Mouse (Mus musculus) spleen, adult 2 months (tissue): ENCODE results near the gene Khdc3. TPM values are rescaled to one million over a fixed set of nuclear protein-coding genes. Genes with fewer than 3 reads are reported as not detected.
"Not testable (repeated sequence)": the region's sequence is repeated elsewhere in the genome, so short reads cannot be mapped to it uniquely, and the experiment has no call there.

Experiments used
- DNase-seq, 2 experiments: peaks; one replicate each; pipeline versions ENCODE4 v3.0.0 to v3.0.0-alpha.2; 2012 to 2021; ENCODE audit warnings: low spot score in 2 of 2, low read depth in 1 of 2
- H3K27ac ChIP-seq: fragments of 200-500 bp; 2 replicates; pipeline ENCODE4 v1.5.1; 2012; ENCODE audit warnings: low read length, inconsistent platforms; ENCODE audit not compliant: insufficient read depth
- H3K27me3 ChIP-seq: fragments of 200-500 bp; 2 replicates; pipeline ENCODE4 v1.6.1; 2012; ENCODE audit warnings: mild to moderate bottlenecking, moderate library complexity, low read length, inconsistent platforms; ENCODE audit not compliant: control insufficient read depth, insufficient read depth
- H3K36me3 ChIP-seq: fragments of 200-500 bp; 2 replicates; pipeline ENCODE4 v1.6.1; 2012; ENCODE audit warnings: mild to moderate bottlenecking, low read length, inconsistent platforms; ENCODE audit not compliant: control insufficient read depth, insufficient read depth
- H3K4me1 ChIP-seq: fragments of 200-500 bp; 2 replicates; pipeline ENCODE4 v1.6.1; 2011; ENCODE audit warnings: inconsistent platforms; ENCODE audit not compliant: control insufficient read depth, insufficient read depth, insufficient read length
- H3K4me3 ChIP-seq: fragments of 200-500 bp; 2 replicates; pipeline ENCODE4 v1.5.1; 2011; ENCODE audit warnings: mild to moderate bottlenecking, inconsistent platforms; ENCODE audit not compliant: insufficient read depth, insufficient read length; ENCODE audit errors: extremely low read depth
- CTCF ChIP-seq: fragments of 200-500 bp; IDR thresholded peaks from 2 replicates; pipeline ENCODE4 v1.5.1; 2011; ENCODE audit warnings: mild to moderate bottlenecking, inconsistent platforms; ENCODE audit not compliant: insufficient read depth, insufficient read length, insufficient replicate concordance; ENCODE audit errors: extremely low read depth
- POLR2A ChIP-seq: fragments of 200-500 bp; IDR thresholded peaks from 2 replicates; pipeline ENCODE4 v1.6.1; 2011; ENCODE audit warnings: low read depth, low read length, inconsistent platforms
- WGBS: fragments of 180-500 bp; shearing (Covaris S2); methylation state at CpG from one replicate; pipeline ENCODE4 v1.1.7; 2018; 5-methylcytosine and 5-hydroxymethylcytosine counted together
- polyA plus RNA-seq: library from polyadenylated mRNA; depleted of rRNA; stranded (reverse); fragments of >200 nt; gene quantifications from 2 replicates; pipeline ENCODE4 v1.2.3, GENCODE M21; 2012

Khdc3 gene
- polyA plus RNA-seq, 1 experiment: 0.30 TPM

DNA sequence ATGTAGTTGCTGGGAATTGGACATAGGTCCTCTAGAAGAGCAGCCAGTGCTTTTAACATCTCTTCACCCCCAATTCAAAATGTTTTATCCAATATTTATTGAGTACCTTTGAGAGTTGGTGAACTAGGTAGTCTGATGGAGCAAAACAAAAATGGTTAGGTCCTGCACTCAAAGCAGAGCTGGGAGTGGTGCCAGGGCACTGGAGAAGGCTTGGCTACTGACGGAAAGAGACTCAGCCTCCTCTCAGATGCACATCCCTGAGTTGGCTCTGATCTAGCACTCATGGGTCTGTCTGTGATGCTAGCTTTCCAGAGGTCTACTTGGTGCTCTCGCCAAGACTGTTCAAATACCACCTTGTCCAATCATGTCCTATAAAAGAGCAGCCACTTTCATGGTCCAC, 3.7 kb upstream of the Khdc3 start:
- H3K27me3 ChIP-seq: peaks cover under 1% of the 10 kb centered on the region; the same call in 1 of the 2 replicates
- H3K27ac ChIP-seq: no peak overlapping the region
- no peak for DNase-seq
- peaks cover 5% of the 10 kb centered on the region for H3K36me3 ChIP-seq
- 0 out of 2 replicates have a peak, but pooled peaks cover under 1% of the 10 kb centered on the region for H3K4me1 ChIP-seq
- TF ChIP-seq POLR2A (no peak), CTCF (no peak)
- WGBS: 89% methylated on average over 2 of the region's 2 CpGs
- no peak overlapping the region for H3K4me3 ChIP-seq

DNA sequence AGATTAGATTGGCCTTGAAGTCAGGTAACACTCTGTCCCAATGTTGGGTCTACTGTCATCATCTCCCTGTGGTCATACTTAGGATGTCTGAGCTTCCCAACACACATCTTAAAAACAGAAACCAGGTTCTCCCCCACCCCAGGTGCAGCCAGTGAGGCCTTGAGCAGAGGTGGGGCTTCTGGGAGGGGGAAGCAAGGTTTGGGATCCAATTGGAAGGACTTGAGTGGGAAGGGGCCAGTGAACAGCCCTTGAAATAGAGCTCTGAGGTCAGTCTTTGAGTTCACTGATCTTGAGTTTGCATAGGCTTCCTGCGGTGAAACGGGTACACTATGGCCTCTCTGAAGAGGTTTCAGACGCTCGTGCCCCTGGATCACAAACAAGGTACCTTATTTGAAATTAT, 545 bp downstream of the Khdc3 start, which contains the start of gene Gm20509:
TSS of gene Gm20509 (plus strand) at position 290 of the 400 bp plus-strand sequence.
- Histone ChIP-seq H3K27ac (no peak within 1 kb of the TSS), H3K4me3 (peak within 1 kb of the TSS; percentile 36; the same call in 1 of the 2 replicates), H3K27me3 (peaks cover 8% of the 10 kb centered on the region), H3K36me3 (no peaks in the 10 kb centered on the region), H3K4me1 (0 out of 2 replicates have a peak, but pooled peaks cover 6% of the 10 kb centered on the region)
- TF ChIP-seq POLR2A (no peak), CTCF (no peak)
- no peak for DNase-seq
- 93% methylated on average over 4 of the region's 4 CpGs for WGBS

DNA sequence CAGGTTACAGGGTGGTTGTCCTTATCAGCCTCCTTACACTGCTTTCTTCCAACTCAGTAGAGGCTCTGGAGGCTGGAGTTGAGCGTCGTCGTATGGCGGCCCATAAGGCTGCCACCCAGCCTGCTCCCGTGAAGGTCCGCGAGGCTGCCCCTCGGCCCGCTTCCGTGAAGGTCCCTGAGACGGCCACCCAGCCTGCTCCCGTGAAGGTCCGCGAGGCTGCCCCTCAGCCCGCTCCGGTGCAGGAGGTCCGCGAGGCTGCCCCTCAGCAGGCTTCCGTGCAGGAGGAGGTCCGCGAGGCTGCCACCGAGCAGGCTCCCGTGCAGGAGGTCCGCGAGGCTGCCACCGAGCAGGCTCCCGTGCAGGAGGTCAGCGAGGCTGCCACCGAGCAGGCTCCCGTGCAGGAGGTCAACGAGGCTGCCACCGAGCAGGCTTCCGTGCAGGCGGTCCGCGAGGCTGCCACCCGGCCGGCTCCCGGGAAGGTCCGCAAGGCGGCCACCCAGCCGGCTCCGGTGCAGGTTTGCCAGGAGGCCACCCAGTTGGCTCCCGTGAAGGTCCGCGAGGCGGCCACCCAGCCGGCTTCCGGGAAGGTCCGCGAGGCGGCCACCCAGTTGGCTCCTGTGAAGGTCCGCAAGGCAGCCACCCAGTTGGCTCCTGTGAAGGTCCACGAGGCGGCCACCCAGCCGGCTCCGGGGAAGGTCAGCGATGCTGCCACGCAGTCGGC, 1.7 kb downstream of the Khdc3 start:
- WGBS: 21% methylated on average over 60 of the region's 60 CpGs
- TF ChIP-seq POLR2A (no peak), CTCF (no peak)
- peak overlapping the region; percentile 36; the same call in 1 of the 2 replicates for H3K4me3 ChIP-seq
- H3K27me3 ChIP-seq: peaks cover 8% of the 10 kb centered on the region
- no peak overlapping the region for H3K27ac ChIP-seq
- H3K4me1 ChIP-seq: 0 out of 2 replicates have a peak, but pooled peaks cover 6% of the 10 kb centered on the region
- no peak for DNase-seq
- no peaks in the 10 kb centered on the region for H3K36me3 ChIP-seq

DNA sequence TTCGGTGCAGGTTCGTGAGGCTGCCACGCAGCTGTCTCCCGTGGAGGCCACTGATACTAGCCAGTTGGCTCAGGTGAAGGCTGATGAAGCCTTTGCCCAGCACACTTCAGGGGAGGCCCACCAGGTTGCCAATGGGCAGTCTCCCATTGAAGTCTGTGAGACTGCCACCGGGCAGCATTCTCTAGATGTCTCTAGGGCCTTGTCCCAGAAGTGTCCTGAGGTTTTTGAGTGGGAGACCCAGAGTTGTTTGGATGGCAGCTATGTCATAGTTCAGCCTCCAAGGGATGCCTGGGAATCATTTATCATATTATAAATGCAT, 2.2 kb downstream of the Khdc3 start:
- DNase-seq: no peak
- WGBS: 80% methylated on average over 5 of the region's 5 CpGs
- TF ChIP-seq CTCF (no peak), POLR2A (no peak)
- no peak overlapping the region for H3K4me3 ChIP-seq
- H3K36me3 ChIP-seq: no peaks in the 10 kb centered on the region
- peaks cover 8% of the 10 kb centered on the region for H3K27me3 ChIP-seq
- no peak overlapping the region for H3K27ac ChIP-seq
- H3K4me1 ChIP-seq: 0 out of 2 replicates have a peak, but pooled peaks cover 6% of the 10 kb centered on the region

DNA sequence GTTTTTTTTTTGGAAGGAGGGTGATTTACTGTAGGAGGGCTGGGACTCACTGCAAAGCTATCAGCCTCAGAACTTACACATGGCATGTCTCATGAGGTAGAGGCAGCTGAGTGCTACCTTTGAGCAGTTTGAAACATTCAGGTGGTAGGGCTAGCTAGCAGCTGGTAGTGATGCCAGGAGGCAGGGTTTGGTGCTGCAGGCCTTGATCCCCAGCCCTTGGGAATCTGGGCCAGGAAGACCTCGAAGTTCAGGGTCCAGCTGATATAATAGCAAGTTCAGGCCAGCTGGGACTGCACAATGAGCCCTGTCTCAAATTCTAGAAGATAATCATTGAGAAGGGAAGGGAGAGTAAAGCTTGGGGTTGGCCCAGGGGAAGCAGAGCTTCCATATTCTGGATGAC, 3.5 kb downstream of the Khdc3 start:
- Histone ChIP-seq H3K4me3 (no peak overlapping the region), H3K27ac (no peak overlapping the region), H3K4me1 (0 out of 2 replicates have a peak, but pooled peaks cover 6% of the 10 kb centered on the region), H3K27me3 (peaks cover 8% of the 10 kb centered on the region), H3K36me3 (no peaks in the 10 kb centered on the region)
- 84% methylated on average over 1 of the region's 1 CpGs for WGBS
- TF ChIP-seq POLR2A: no peak
- TF ChIP-seq CTCF: no peak
- DNase-seq: no peak

DNA sequence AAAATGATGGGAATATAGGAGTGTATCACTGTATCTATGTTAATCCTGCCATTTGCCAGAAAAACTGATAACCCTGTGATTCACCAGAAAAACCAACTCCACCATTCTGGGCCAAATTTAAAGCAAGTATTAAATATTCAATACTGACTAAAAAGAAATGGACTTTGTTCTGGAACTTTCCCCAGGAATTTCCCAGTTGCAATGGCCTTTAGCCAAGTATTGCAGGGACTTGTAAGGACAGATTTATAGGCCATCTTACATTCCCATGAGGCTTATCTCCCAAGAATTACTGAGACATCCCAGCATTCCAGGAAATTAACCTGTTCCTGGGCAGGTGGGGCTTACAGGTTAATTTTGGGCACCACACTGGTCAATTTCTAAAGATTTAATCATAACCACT, 4.1 kb downstream of the Khdc3 start:
- Histone ChIP-seq H3K4me3 (no peak overlapping the region), H3K27ac (no peak overlapping the region; the same call in 1 of the 2 replicates), H3K27me3 (peaks cover 8% of the 10 kb centered on the region), H3K4me1 (0 out of 2 replicates have a peak, but pooled peaks cover 6% of the 10 kb centered on the region), H3K36me3 (no peaks in the 10 kb centered on the region)
- TF ChIP-seq CTCF (no peak), POLR2A (no peak)
- no peak for DNase-seq

DNA sequence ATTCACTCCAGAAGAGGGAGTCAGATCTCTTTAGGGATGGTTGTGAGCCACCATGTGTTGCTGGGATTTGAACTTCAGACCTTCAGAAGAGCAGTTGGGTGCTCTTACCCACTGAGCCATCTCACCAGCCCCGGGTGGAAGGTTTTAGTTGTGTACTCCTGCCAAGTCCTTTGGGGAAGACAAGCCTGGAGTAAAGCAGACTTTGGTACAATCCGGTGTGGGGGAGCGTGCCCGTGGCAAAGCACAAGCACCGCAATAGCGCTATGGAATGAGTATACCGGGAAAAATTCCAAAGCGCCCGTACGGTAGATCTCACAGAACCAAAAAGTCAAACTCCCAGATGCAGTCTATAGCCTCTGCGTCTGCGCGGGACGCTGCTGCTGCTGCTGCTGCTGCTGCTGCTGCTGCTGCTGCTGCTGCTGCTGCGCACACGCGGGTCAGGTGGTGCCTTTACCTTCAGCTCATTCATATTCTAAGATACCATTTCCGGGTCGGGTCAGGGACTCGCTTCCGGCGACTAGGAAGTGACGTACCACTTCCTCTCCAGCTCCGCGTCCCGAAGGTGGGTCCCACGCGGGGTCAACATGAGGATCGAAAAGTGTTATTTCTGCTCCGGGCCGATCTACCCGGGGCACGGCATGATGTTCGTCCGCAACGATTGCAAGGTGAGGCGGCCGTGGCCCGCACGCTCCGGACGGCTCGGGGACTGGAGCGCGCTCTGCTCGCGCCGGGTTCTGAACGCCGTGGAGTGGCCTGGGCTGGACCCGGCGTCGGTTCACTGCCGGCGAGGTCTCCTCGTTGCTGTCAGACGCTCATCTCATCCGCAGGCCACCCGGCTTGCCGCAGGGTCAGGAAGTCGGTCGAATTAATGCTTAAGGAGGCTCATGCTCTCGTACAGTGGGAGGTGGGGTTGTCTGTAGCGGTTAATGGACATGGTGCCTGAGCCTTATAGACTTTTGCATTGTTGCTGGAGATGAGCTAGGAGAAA, 11.6 kb downstream of the Khdc3 start, which contains the start of gene Rsl24d1:
TSS of gene Rsl24d1 (plus strand) at position 508 of the 988 bp plus-strand sequence.
- peak within 1 kb of the TSS; percentile 79 for H3K27ac ChIP-seq
- WGBS: under 1% methylated on average over 64 of the region's 64 CpGs
- no peak for TF ChIP-seq CTCF
- TF ChIP-seq POLR2A: peak; percentile 34; the same call in 1 of the 2 replicates
- no peaks in the 10 kb centered on the region for H3K27me3 ChIP-seq
- DNase-seq: peak; percentile 79
- H3K36me3 ChIP-seq: peaks cover 10% of the 10 kb centered on the region
- H3K4me3 ChIP-seq: peak within 1 kb of the TSS; percentile 99
- H3K4me1 ChIP-seq: no peaks in the 10 kb centered on the region; the same call in 1 of the 2 replicates

DNA sequence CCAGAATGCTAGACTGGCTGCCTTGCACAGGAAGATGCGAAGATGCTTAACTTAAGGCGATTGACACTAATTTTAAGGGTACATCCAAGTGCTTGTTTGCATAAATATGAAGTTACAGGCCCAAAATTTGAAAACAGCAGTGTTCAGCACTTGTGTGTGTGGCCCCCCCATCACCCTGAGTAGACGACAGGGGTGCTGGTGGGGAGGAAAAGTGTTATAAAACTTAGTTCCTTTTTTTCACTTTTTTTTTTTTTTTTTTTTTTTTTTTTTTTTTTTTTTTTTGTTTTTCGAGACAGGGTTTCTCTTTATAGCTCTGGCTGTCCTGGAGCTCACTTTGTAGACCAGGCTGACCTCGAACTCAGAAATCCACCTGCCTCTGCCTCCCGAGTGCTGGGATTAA, 15.1 kb downstream of the Khdc3 start:
- not testable (repeated sequence) for H3K27ac ChIP-seq, DNase-seq, H3K4me3 ChIP-seq, H3K4me1 ChIP-seq, H3K27me3 ChIP-seq
- H3K36me3 ChIP-seq: peaks cover 28% of the 10 kb centered on the region
- WGBS: 53% methylated on average over 5 of the region's 6 CpGs
